Mouse (Mus musculus): ENCODE measurements around the gene F2rl1.

DNA sequence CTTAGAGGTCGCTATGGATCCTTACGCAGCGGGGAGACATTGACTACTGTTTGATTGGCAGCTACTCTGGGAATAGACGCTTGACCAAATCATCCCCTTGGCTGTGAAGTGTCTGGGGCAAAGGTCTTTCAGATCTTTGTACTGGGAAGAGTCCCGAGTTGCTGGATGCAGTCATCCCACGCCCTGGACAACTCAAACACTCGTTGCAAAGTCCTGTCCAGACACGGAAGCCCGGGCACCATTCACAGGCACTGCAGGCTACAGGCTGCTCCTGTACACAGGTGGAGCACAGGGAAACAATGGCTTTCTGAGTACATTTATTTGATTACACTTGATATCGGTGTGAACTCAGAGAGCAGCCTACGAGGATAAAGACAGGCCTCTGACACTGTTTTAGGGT lies 33.7 kb downstream of the F2rl1 start:
- no peak for TF ChIP-seq POLR2A (IDR thresholded peaks at IDR 0.05; ENCODE audit: low read depth, low read length)
- TF ChIP-seq CTCF (IDR thresholded peaks at IDR 0.05; ENCODE audit: extremely low read depth, insufficient read length, insufficient replicate concordance, low read depth, low read length) = no peak

Measured in small intestine, adult 2 months (tissue).